Mouse (Mus musculus) MEL (cell line): Measurements from ENCODE around the gene Calhm3.

ENCODE experiments used
- CHD2 ChIP-seq: IDR thresholded peaks from 2 replicates; pipeline ENCODE4 v1.6.1; 2011; ENCODE audit warnings: low read length, improper control_type of control experiment
- CTCF ChIP-seq, 3 experiments: IDR thresholded peaks in 2 of 3; conservative IDR thresholded peaks in 1 of 3; 2 replicates each; pipeline ENCODE4 v1.5.1; 2011 to 2012; ENCODE audit warnings: low read length in 3 of 3, low read depth in 2 of 3, mild to moderate bottlenecking in 2 of 3, improper control_type of control experiment in 1 of 3, inconsistent platforms in 1 of 3, mixed read lengths in 1 of 3, moderate library complexity in 1 of 3; ENCODE audit not compliant: control insufficient read depth in 1 of 3, insufficient read depth in 1 of 3, poor library complexity in 1 of 3, severe bottlenecking in 1 of 3
- E2F4 ChIP-seq: IDR thresholded peaks from 2 replicates; pipeline ENCODE4 v1.6.1; 2011; ENCODE audit warnings: low read depth, low read length, improper control_type of control experiment, borderline replicate concordance
- ELF1 ChIP-seq: IDR thresholded peaks from 2 replicates; pipeline ENCODE4 v1.6.1; 2014; ENCODE audit warnings: low read depth, mild to moderate bottlenecking, inconsistent platforms, low read length, improper control_type of control experiment, moderate library complexity
- GATA1 ChIP-seq: IDR thresholded peaks from 2 replicates; pipeline ENCODE4 v1.6.1; 2011; ENCODE audit warnings: low read depth, low read length, improper control_type of control experiment
- MAX ChIP-seq: IDR thresholded peaks from 2 replicates; pipeline ENCODE4 v1.6.1; 2011; ENCODE audit warnings: low read length, improper control_type of control experiment
- MAZ ChIP-seq: IDR thresholded peaks from 2 replicates; pipeline ENCODE4 v1.6.1; 2012; ENCODE audit warnings: low read depth, mild to moderate bottlenecking, inconsistent platforms, low read length, improper control_type of control experiment
- POLR2A ChIP-seq, 2 experiments: IDR thresholded peaks; 2 replicates each; pipeline ENCODE4 v1.6.1; 2011 to 2012; ENCODE audit warnings: low read length in 2 of 2, mild to moderate bottlenecking in 2 of 2, control low read depth in 1 of 2, improper control_type of control experiment in 1 of 2, low read depth in 1 of 2, moderate library complexity in 1 of 2; ENCODE audit not compliant: control insufficient read depth in 1 of 2, insufficient read depth in 1 of 2, poor library complexity in 1 of 2
- TBP ChIP-seq: IDR thresholded peaks from 2 replicates; pipeline ENCODE4 v1.8.0; 2011; ENCODE audit warnings: low read depth, low read length, improper control_type of control experiment
- UBTF ChIP-seq: IDR thresholded peaks from 2 replicates; pipeline ENCODE4 v1.6.1; 2012; ENCODE audit warnings: low read depth, mild to moderate bottlenecking, inconsistent platforms, low read length, improper control_type of control experiment, moderate library complexity, borderline replicate concordance; ENCODE audit not compliant: insufficient read depth

GRCm38 (mm10) chr19:47137771-47138421 lies 19.7 kb downstream of the Calhm3 start, which contains the start of gene Calhm2:
- TF ChIP-seq CTCF (IDR thresholded peaks at IDR 0.05 in 2 of 3, conservative IDR thresholded peaks at IDR 0.05 in 1 of 3; ENCODE audit: control insufficient read depth in 1 of 3, insufficient read depth in 1 of 3, low read depth in 2 of 3, low read length in 3 of 3, poor library complexity in 1 of 3, severe bottlenecking in 1 of 3) (no peak), MAZ (0 out of 2 replicates have a peak, but pooled peaks have one; percentile 47), TBP (0 out of 2 replicates have a peak, but pooled peaks have one; percentile 51), UBTF (peak; percentile 40; the same call in 1 of the 2 replicates), CHD2 (no peak), E2F4 (no peak), GATA1 (0 out of 2 replicates have a peak, but pooled peaks have one; percentile 1), ELF1 (peak; percentile 51; the same call in 1 of the 2 replicates), MAX (no peak), POLR2A (IDR thresholded peaks at IDR 0.05; ENCODE audit: control insufficient read depth in 1 of 2, insufficient read depth in 1 of 2, low read depth in 1 of 2, low read length in 2 of 2, poor library complexity in 1 of 2) (peak; percentile 54 to 58)
